Mouse (Mus musculus) G1E (cell line): ENCODE data around the gene Mrpl23.

Experiments
- CTCF ChIP-seq: IDR thresholded peaks from 2 replicates; pipeline ENCODE4 v1.5.1; 2012; ENCODE audit warnings: low read depth, low read length, inconsistent platforms, mixed read lengths
- GATA1 ChIP-seq: IDR thresholded peaks from 2 replicates; pipeline ENCODE4 v1.6.1; 2012; ENCODE audit warnings: borderline replicate concordance, low read length, inconsistent platforms, mixed read lengths
- POLR2AphosphoS5 ChIP-seq: IDR thresholded peaks from 2 replicates; pipeline ENCODE4 v1.6.1; 2012; ENCODE audit warnings: low read depth, low read length, inconsistent platforms; ENCODE audit not compliant: insufficient replicate concordance

DNA sequence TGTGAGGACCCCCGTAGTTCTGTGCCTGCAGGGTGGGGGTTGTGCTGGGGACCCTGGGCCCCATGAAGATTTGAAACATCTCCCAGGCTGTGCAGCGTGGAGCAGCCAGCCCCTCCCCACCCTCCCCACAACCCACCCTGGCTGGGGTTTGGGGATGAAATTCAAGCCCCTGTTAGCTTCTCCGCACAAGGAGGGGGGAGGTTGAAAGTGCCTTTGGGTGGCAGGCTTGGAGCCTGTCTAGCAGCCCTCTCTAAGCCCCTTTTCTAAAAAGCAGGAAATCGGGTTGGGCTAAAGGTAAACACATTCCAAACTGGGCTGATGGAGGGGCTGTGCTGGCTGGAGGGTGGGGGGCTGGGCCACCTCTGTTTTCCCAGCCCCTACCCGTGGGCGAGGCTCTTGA, 40.5 kb downstream of the Mrpl23 start:
- TF ChIP-seq CTCF (no peak), GATA1 (no peak), POLR2AphosphoS5 (no peak)
